Mouse (Mus musculus) neutrophil, adult 65 days (primary cell): ENCODE results near the gene Lce1i. TPM values are rescaled to one million over a fixed set of nuclear protein-coding genes. Genes with fewer than 3 reads are reported as not detected.

Experiments
- total RNA-seq: library from RNA; stranded (reverse); gene quantifications from 2 replicates; pipeline ENCODE4 v1.2.4, GENCODE M21; 2023

The Lce1i gene
- total RNA-seq = not detected in 2 replicates

GRCm38 (mm10) chr3:92778799-92779198, at the start of gene Lce1i:
TSS of gene Lce1i (minus strand) at chr3:92778899.

GRCm38 (mm10) chr3:92827108-92827507, 48.4 kb upstream of the Lce1i start, which contains the start of gene Kprp:
TSS of gene Kprp (minus strand) at chr3:92827247.

GRCm38 (mm10) chr3:92807791-92808190, 29.1 kb upstream of the Lce1i start, which contains the start of gene Lce1k:
TSS of gene Lce1k (minus strand) at chr3:92807891.

GRCm38 (mm10) chr3:92790414-92790813, 11.7 kb upstream of the Lce1i start, which contains the start of gene Lce1j:
TSS of gene Lce1j (minus strand) at chr3:92790514.

GRCm38 (mm10) chr3:92764965-92765364, 13.7 kb downstream of the Lce1i start, which contains the start of gene Lce1h:
TSS of gene Lce1h (minus strand) at chr3:92765065.

GRCm38 (mm10) chr3:92752238-92752637, 26.5 kb downstream of the Lce1i start, which contains the start of gene Lce1g:
TSS of gene Lce1g (minus strand) at chr3:92752338.

GRCm38 (mm10) chr3:92738996-92739395, 39.7 kb downstream of the Lce1i start, which contains the start of gene Gm38119:
TSS of gene Gm38119 (minus strand) at chr3:92739096.

Other genes with a start within 250 kb of the Lce1i start
- not detected in 2 replicates for gene 2310046K23Rik, start 244.4 kb downstream of the Lce1i start, total RNA-seq
- not detected in 2 replicates for gene Ivl, start 205.2 kb downstream of the Lce1i start, total RNA-seq
- not detected in 2 replicates for gene Smcp, start 189.9 kb downstream of the Lce1i start, total RNA-seq
- not detected in 2 replicates for gene 2210017I01Rik, start 171.4 kb downstream of the Lce1i start, total RNA-seq
- not detected in 2 replicates for gene Lce6a, start 157.2 kb downstream of the Lce1i start, total RNA-seq
- not detected in 2 replicates for gene Lce1a1, start 130.6 kb downstream of the Lce1i start, total RNA-seq
- not detected in 2 replicates for gene Lce1b, start 122.0 kb downstream of the Lce1i start, total RNA-seq
- gene Lce1a2, start 108.6 kb downstream of the Lce1i start, total RNA-seq = not detected in 2 replicates
- gene Lce1c, start 99.7 kb downstream of the Lce1i start, total RNA-seq = not detected in 2 replicates
- gene Lce1d, start 91.7 kb downstream of the Lce1i start, total RNA-seq = not detected in 2 replicates
- gene Lce1e, start 69.8 kb downstream of the Lce1i start, total RNA-seq = not detected in 2 replicates
- not detected in 2 replicates for gene Lce1f, start 58.5 kb downstream of the Lce1i start, total RNA-seq
- not detected in 2 replicates for gene Gm38119, start 39.8 kb downstream of the Lce1i start, total RNA-seq
- gene Lce1g, start 26.6 kb downstream of the Lce1i start, total RNA-seq = not detected in 2 replicates
- gene Lce1h, start 13.8 kb downstream of the Lce1i start, total RNA-seq = not detected in 2 replicates
- not detected in 2 replicates for gene Lce1j, start 11.6 kb upstream of the Lce1i start, total RNA-seq
- not detected in 2 replicates for gene Lce1k, start 29.0 kb upstream of the Lce1i start, total RNA-seq
- not detected in 2 replicates for gene Kprp, start 48.3 kb upstream of the Lce1i start, total RNA-seq
- gene Lce1l, start 72.4 kb upstream of the Lce1i start, total RNA-seq = not detected in 2 replicates
- gene 2310050C09Rik, start 91.3 kb upstream of the Lce1i start, total RNA-seq = not detected in 2 replicates
- not detected in 2 replicates for gene Lce3a, start 147.3 kb upstream of the Lce1i start, total RNA-seq
- gene Lce3b, start 154.1 kb upstream of the Lce1i start, total RNA-seq = not detected in 2 replicates
- gene Lce3c, start 165.6 kb upstream of the Lce1i start, total RNA-seq = not detected in 2 replicates
- not detected in 2 replicates for gene Lce3d, start 178.5 kb upstream of the Lce1i start, total RNA-seq
- not detected in 2 replicates for gene Lce3e, start 188.2 kb upstream of the Lce1i start, total RNA-seq
- gene Lce3f, start 213.3 kb upstream of the Lce1i start, total RNA-seq = not detected in 2 replicates
- not detected in 2 replicates for gene Crct1, start 236.8 kb upstream of the Lce1i start, total RNA-seq
- not detected in 2 replicates for gene Lce1m, start 240.2 kb upstream of the Lce1i start, total RNA-seq